Mouse (Mus musculus) retina, adult 2 months (tissue): ENCODE measurements around the gene Spint1.

Experiments used
- DNase-seq: peaks from one replicate; pipeline ENCODE4 v3.0.0-alpha.2; 2012; ENCODE audit warnings: low read depth, low spot score

Gene Spint1

DNA sequence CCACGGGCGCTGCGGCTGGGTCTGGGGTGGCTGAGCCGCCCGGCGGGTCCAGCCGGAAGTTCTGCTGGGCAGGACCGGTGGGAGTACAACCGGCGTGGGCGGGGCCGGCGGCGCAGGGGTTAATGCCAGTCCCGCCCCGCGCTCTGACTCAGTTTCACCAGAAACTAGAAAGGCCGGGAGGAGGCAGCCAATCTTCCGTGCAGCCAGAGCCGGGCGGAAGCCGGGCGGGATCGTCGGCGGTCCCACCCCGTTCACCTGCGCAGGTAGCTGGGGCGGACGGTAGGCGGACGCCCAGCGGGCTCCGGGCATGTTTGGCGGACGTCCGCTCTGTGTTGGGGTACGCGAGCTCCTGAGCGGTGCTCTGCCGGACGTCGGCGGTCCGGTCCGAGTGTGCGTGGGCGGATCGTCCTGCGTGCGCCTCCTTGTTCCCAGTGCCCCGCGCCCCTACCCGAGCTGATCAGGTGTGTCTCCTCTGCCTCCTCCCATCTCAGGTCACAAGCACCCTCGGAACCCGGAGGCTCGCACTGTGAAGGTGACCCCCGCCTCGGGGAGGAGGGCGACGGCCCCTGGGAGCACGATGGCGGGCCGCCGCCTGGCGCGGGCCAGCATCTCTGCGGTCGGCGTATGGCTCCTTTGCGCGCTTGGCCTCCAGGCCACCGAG is at the start of gene Spint1:
Spint1 (plus strand) TSS at position 153 of the 661 bp plus-strand sequence.
- no peak for DNase-seq

DNA sequence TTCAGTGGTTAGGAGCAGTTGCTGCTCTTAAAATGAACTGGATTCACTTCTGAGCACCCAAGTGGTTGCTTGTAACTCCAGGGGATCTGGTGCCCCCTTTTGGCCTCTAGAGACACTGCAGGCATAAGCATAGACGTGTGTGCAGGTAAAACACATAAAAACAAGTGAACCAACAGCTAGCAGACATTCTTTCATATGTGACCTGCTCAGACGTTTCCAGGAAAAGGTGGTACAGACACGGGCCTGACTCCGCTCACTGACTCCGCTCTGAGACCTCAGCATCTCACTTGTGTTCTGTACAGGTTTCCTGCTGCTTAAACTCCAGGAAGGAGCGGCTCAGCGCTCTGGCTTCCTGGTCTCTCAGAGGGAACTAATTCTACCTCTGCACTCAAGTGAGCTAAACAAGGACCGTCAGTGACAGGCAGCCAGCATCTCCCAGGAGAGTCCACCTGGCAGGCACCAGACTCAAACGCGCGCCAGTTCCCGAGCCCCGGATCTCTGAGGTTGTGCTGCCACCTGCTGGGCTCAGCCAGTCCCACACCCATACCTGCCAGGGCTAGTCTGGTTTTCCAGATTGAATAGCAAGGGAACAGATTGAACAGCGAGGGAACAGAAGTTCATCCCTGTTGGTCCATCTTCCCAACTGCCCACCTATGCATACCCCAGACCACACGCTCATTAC is 48.0 kb upstream of the Spint1 start:
- peak; percentile 66 for DNase-seq

DNA sequence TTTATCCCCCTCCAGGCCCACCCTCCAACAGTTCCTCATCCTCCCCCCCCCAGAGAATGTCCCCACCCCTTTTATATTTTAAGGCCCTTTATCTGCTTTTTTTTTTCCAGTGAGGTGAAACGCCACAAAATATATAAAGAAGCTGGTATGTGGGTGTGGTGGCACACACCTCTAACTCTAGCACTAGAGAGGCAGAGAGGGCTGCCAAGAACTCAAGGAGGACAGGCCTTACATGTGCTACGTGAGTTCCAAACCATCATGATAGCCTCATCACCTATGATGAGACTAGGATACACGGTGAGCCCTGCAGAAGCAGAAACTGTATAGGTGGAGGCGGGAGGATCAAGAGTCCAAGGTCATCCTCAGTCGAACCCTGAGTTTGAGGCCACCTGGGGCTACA is 46.2 kb upstream of the Spint1 start:
- no peak for DNase-seq

DNA sequence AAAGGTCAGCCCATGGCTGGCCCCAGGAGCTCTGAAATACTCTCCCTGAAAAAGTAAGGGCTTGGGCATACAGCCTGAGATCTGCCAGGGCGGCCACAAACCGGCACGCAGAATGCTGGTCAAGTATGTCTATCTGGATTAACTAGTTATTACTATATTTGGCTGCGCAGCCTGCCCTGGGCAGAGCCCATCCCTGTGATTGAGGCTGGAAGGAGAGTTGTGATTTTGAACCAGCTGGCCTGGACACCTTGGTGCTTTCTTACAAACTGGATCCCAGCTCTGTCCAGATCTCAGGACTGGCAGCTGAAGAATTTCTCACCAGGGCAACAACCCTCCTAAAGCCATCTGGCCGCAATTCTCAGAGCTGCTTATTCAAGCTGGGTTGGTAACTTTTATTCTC is 43.0 kb upstream of the Spint1 start:
- no peak for DNase-seq

DNA sequence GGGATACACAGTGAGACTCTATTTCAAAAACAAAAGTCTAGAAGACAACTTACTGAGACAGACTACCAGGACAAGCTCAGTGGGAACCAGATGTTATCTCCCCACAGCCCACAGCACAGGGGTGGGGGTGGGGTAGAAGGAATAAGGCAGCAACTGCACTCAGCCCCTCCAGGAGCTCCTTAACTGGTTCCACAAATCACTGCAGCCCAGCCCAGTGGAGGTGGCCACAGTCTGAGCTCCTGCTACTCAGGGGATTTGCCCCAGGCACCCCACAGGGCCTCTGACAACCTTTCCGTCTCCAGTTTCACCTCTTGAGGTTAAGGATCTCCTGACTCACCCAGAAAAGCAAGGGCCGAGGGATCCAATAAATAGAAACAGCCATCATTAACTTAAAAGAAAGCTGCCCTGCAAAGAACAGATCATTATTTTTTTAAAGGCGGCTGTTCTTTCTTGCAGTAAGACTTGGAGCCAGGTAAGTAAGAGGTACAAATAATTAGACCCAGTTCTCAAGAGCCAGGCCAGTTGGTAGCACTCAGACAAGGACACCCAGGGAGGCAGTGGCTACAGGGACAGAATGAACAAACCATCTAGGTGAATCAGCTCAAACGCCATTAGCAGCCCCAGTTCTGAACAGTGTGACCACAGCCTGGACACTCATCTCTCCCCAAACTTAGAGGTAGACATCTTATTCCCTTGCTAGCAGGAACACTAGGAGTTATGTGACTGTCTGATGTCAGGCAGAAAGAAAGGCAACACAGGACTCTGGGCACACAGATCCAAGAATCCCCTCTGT is 40.6 kb upstream of the Spint1 start:
- DNase-seq, result no peak

DNA sequence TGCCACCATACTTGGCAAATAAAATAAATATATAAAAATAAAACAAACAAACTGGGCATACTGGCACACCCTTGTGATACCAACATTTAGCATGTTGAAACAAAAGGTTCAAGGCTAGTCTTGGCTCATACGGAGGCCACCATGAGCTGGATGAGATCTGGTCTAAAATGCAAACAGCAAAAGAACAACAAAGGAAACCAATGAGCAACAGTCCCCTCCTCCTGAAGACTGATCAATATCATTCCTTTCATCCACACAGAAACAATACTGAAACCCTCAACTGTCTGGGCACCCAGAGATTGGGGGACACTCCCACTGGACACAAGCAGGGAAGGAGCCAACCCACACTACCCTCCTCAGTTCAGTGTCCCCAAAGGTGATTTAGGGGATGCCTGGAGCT is 39.7 kb upstream of the Spint1 start:
- DNase-seq, result no peak

DNA sequence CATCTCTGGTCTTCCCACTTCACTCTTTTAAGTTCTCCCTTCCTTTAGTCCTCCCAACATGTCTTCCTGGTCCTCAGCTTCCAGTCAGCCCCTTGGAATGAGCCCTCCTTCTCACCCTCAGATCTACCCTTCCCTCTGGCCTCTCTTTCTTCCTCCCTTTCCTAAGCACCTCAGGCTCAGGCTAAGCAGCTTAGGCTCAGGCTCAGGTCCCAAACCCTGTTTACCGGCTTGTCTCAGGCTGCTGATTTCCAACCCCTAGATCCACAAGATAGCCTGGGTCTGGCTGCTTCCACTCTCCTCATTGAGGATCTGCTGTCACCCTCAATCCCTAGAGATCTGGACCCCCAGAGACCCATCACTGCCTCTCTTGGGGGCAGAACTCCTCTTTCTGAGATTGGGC is 39.1 kb upstream of the Spint1 start:
- DNase-seq, result no peak

DNA sequence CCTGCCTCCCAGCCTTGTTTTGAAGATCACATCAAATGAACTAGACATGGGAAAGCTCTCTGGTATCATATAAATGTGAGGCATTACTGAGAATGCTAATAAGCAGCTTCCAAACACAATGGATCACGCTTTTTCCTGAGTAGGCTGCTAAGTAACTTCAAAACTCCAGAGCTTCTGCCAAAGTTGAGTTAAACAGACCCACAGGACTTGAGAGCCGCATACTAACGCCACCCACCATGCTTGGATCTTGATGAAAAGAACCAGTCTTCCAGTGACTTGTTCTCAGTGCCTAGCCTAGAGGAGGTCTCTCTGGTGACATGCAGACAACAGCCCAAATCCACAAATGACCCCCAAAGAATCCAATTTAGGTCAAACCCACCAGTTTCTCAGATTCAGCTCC is 38.2 kb upstream of the Spint1 start:
- DNase-seq, result no peak

DNA sequence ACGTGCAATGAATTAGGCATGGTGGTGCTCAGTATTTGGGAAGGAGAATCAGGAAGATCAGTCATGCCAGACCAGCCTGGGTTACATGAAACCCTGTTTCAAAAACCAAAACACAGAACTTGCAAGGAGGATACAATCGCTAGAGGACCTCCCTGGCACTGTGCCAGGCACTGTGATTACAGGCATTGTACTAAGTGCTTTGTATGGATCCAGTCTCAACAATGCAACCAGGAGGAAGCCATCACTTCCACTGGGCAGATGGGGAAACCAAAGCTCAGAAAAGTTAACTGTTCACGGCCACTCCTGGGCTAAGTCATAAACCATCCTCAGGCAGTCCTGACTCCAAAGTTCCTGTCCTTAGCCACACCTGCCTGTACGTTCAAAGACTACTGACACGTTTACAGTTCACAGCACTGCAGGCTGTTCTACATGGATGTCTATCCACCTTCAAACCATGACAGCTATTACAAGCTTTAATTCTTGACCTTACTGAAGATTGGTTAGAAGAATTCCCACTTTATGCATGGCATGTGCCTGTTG is 34.2 kb upstream of the Spint1 start:
- DNase-seq, result no peak

DNA sequence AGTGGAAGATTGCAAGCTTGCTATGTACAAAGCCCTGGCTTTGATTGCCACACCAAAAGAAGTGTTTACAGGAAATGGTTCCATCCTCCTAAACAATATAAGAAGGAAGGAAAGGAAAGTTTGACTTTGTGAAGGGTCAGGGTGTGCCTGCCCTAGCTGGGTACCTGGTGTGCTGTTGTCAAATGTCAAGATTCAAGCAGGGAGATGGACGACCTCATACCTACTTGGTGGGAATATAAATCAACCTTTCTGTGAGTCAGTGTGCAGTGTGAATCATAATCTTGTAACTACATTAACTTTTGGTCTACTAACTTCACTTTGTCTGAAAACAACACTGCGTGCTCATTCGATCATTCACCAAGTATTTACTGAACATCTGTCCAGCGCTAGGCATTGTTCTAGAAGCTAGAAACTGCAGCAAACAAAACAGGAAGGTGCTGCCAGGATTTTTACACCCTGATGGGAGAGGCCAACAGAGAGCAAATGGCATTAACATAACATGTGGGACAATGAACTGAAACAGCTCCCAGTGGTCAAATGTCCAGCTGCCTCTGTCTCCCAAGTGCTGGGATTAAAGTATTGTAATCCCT is 33.2 kb upstream of the Spint1 start:
- DNase-seq, result no peak

DNA sequence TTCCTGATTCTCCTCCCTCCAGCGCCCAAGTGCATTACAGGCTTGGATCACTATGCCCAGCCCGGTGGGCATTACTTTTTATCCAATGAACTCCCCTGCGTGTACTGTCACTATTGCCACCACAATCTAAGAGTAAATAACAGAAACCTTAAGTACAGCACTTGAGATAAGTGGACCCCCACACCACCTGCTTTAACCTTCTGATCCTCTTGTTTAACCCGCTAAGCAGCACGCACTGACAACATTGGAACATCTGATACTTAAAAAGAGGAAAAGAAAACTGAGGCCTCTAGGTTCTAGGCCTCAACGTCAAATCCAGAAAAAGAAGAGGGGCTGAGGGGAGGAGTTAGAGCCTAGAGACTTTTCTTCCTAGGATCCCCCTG is 29.2 kb upstream of the Spint1 start:
- no peak for DNase-seq

DNA sequence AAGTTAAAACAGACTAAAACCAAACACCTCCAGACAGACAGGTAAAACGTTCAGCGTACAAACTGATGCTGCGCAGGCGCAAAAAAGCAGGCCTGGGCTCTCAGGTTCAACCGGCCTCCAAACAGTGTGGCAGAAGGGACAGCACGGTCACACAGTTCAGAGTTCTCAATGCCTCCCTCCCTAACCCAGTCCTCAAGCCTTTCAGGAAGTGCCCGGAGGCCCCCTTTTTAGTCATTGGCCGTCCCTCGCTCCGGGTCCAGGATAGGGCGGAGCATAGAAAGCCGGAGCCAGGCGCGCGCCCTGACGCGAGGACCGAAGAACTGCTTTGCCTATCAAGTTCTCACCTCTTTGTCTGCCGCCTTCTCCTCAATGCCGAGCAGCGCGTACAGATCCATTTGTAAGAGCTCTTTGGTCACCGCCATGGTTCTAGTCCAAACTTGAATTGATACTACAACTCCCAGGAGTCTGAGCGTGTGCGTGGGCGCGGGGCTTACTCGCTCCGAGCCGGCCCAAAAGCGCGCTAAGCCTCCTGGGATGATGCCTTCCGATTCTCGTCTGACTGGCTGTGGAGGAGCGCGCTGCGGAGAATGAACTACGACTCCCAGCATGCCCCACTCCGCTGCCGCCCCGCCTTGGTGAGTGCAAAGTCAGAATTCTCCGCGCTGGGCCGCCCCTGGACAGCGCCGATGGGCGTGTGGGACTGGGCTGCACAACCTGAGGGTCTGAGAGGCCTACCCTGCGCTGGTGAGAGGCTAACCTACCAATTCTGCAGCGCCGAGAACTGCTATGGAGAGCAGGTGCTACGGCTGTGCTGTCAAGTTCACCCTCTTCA is 28.6 kb upstream of the Spint1 start, which contains the start of the genes Zfyve19 and Dnajc17:
Zfyve19 (plus strand) TSS at position 274 of the 832 bp plus-strand sequence.
Dnajc17 (minus strand) TSS at position 452 of the 832 bp plus-strand sequence.
- peak; percentile 83 for DNase-seq

DNA sequence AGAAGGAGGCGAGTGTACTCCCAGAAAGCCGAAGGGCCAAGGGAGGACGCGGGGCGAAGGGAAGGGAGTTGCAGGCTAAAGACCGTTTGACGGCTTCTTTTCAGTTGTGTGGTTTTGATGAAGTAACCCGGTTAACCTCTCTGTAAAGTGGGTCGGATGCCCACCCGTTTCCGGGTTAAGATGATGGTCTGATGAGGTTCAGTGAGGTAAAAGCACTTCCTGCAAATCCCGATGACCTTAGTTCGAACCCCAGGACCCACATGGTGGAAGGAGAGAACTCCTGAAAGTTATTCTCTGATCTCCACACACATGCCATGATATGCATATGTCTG is 28.0 kb upstream of the Spint1 start:
- no peak for DNase-seq

DNA sequence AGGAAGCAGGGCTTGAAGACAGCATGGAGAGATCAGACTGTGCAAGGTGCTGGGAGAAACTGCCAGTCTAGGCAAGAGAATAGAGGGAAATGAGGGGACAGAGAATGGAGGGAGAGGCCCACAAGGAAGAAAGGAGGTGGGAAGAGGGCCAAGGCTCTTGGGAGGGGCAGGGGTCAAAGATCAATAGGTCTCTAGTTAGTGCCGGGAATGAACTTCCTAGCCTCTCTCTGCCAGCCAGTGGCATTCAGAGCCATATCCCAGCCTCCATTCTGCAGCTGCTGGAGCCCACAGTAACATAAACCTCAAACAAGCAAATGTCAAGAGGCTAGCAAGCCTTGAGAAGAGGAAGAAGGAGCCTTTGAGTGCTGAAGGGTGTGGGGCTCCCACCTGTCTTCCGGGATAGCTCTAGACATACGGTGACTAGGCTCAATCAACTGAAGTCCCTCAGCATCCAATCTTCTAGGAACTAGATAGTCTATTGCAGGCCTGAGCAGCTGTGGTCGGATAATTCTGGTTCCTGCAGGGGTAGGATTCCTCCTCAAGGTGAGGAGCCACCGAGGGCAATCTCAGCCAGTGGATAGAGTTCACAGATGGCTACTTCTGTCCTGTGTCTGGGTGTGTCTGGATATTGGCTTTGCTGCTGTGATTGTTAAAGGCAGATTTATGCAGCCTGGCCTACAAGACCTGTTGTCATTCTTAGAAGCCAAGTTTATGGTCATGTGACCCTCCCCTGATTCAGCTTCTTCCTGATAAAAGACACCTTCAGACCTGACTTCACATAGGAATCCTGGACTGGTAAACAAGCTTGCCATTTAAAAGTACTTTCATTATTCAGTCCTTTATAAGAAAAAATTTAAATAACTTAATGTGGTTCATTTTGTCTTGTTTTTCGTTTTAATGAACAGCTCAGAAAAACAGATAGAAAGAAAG is 7.1 kb upstream of the Spint1 start, which contains the start of gene Ppp1r14d:
Ppp1r14d (minus strand) TSS at position 132 of the 930 bp plus-strand sequence.
- no peak for DNase-seq

DNA sequence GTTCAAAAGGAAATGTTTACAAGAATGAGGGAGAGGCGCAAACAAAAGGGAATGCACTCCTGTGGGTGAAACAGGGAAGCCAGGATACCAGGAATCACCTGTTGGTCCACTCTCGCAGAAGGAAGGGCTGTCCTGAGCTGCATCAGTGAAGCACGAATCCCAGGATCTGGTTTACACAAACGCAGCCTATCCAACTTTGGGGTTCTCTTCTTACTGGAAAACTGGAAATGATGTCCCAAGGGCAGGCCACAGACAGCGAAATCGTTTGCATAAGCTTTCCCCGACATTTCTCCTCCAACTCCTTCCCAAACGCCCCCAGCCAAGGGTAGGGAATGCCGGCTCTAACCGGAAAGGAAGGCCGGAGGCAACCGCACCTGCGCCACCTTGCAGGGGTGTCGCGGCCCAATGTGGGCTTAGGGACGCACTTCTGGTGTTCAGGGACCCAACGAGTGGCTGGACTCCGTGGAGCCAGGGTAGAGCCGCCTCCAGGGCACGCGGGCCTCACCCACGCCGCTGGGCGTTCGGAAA is 416 bp upstream of the Spint1 start:
- no peak for DNase-seq

DNA sequence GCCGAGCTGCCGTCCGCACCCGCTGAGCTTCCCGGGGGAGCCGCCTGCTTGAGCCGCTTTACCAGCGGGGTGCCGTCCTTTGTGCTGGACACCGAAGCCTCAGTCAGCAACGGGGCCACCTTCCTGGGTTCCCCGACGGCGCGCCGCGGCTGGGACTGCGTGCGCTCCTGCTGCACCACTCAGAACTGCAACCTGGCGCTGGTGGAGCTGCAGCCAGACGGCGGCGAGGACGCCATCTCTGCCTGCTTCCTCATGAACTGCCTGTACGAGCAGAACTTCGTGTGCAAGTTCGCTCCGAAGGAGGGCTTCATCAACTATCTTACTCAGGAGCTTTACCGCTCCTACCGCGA is 684 bp downstream of the Spint1 start:
- no peak for DNase-seq

DNA sequence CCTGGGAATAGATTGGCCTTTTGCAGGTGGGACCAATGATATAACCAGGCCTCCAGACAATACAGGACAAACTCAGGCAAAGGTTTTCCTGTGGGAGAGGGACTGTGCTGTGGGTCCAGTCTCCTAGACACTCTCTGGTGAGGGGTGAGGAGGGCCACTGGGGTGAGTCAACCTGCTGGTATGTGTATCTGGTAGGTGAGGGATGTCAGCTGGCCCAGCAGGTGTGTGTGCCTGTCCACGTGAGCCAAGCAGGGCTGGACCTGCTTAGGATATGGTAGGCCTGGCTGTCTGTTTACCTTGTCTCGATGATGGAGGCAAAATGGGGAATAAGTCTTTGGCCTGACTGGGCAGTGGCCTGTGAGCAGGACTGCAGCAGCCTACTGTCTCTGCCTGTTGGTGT is 1.5 kb downstream of the Spint1 start:
- DNase-seq, result no peak

DNA sequence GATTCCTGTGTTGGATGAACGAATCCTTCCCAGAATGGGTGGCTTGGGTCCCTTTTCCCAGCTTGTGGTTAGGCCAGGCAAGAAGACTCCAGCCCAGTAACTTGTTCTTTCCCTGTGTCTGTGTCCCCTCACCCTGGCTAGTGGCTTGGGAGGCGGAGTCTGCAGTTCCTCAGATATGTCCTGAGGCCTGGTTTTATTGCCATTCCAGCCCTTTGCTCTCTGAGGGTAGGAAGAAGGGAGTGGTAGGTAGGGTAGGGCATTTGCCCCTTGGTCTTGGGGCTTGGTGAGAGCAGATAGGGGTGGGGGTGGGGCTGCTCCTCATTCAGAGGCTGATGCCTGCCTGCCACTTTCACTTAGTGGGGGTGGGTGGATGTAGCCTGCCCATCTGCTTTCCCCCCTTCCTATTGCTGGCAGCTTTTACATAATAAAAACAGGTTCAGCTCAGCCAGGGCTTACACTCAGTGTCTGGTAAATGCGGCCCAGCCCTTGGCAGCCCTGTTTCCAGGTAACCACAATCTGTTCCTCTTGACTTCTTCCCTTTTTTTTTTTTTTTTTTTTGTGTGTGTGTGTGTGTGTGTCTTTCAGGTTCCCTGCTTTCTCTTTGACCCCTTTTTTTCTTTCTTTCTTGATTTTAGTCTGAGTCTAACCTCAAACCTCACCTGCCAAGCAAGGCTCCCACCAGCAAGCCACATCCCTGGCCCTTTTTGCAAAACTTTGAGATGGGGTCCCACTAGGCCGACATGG is 3.1 kb downstream of the Spint1 start:
- DNase-seq, result no peak

DNA sequence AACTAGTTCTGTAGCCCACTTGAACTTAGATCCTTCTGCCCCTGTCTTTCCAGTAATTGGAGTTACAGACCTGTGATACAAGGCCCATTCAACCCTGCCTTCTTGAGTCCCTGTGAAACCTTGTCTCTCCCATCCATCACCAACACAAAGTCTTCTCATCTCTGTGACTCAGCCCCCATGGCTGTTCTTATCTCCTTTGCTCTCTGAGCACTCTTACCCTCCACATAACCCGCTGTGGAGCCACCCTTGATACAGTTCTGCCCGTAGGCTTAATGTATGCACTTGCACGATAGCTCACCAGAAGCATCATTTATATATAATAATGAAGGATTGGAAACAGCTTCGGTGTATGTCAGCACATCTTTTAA is 3.6 kb downstream of the Spint1 start:
- no peak for DNase-seq
